Mouse (Mus musculus) CH12.LX (cell line): Measurements from ENCODE around the gene Cfap298. TPM values are rescaled to one million over a fixed set of nuclear protein-coding genes. Genes with fewer than 3 reads are reported as not detected.
A peak's percentile ranks its signal among the peaks of the same experiment; 100 is the strongest.

Source experiments
- DNase-seq: peaks from one replicate; pipeline ENCODE4 v3.0.0-alpha.2; 2013; ENCODE audit errors: extremely low read depth
- H3K27ac ChIP-seq: 2 replicates; pipeline ENCODE4 v1.5.1; 2012; ENCODE audit warnings: low read depth, mild to moderate bottlenecking, control low read depth, moderate library complexity; ENCODE audit not compliant: insufficient read depth
- H3K27me3 ChIP-seq: replicated peaks from 2 replicates; pipeline ENCODE3; 2012; ENCODE audit warnings: inconsistent platforms
- H3K36me3 ChIP-seq, 2 experiments: replicated peaks in 1 of 2; 2 replicates each; pipeline versions ENCODE3 to v1.6.1; 2012; ENCODE audit warnings: inconsistent platforms in 1 of 2, low read length in 1 of 2, mild to moderate bottlenecking in 1 of 2, mixed read lengths in 1 of 2, moderate library complexity in 1 of 2; ENCODE audit not compliant: control insufficient read depth in 1 of 2, insufficient read depth in 1 of 2
- H3K4me1 ChIP-seq, 2 experiments: 2 replicates each; pipeline ENCODE4 v1.6.1; 2012; ENCODE audit warnings: inconsistent platforms in 1 of 2, moderate library complexity in 1 of 2; ENCODE audit not compliant: insufficient read depth in 2 of 2, control insufficient read depth in 1 of 2
- H3K4me2 ChIP-seq: 2 replicates; pipeline ENCODE4 v1.6.1; 2012; ENCODE audit warnings: low read depth, mild to moderate bottlenecking, control low read depth; ENCODE audit not compliant: poor library complexity, insufficient read depth, severe bottlenecking
- H3K4me3 ChIP-seq, 3 experiments: fragments of 150-350 bp in 1 of 3; sonication (generic) in 1 of 3; replicated peaks in 1 of 3; 2 replicates each; pipeline versions ENCODE3 to v1.5.1; 2011 to 2012; ENCODE audit warnings: low read depth in 2 of 3, low read length in 2 of 3, mild to moderate bottlenecking in 2 of 3, moderate library complexity in 2 of 3, control low read depth in 1 of 3, improper control_type of control experiment in 1 of 3, inconsistent platforms in 1 of 3, mixed read lengths in 1 of 3; ENCODE audit not compliant: poor library complexity in 1 of 3
- H3K79me2 ChIP-seq: replicated peaks from 2 replicates; pipeline ENCODE4 v1.6.1; 2012; ENCODE audit warnings: mild to moderate bottlenecking, moderate library complexity; ENCODE audit not compliant: control insufficient read depth, poor library complexity, insufficient read depth, severe bottlenecking; ENCODE audit errors: extremely low read depth
- H3K9ac ChIP-seq: 2 replicates; pipeline ENCODE4 v1.6.1; 2012; ENCODE audit warnings: low read depth, mild to moderate bottlenecking, control low read depth, moderate library complexity; ENCODE audit not compliant: insufficient read depth
- H3K9me3 ChIP-seq: replicated peaks from 2 replicates; pipeline ENCODE3; 2012; ENCODE audit warnings: low read length, inconsistent platforms, mixed read lengths
- BHLHE40 ChIP-seq: IDR thresholded peaks from 2 replicates; pipeline ENCODE4 v1.6.1; 2011; ENCODE audit warnings: mild to moderate bottlenecking, low read depth, low read length, improper control_type of control experiment
- CTCF ChIP-seq, 2 experiments: IDR thresholded peaks in 1 of 2; conservative IDR thresholded peaks in 1 of 2; 2 replicates each; pipeline ENCODE4 v1.5.1; 2011 to 2012; ENCODE audit warnings: low read depth in 2 of 2, low read length in 2 of 2, improper control_type of control experiment in 1 of 2, inconsistent platforms in 1 of 2, mild to moderate bottlenecking in 1 of 2, moderate library complexity in 1 of 2
- E2F4 ChIP-seq: IDR thresholded peaks from 2 replicates; pipeline ENCODE4 v1.6.1; 2011; ENCODE audit warnings: low read depth, low read length, improper control_type of control experiment; ENCODE audit not compliant: insufficient replicate concordance
- EP300 ChIP-seq: IDR thresholded peaks from 2 replicates; pipeline ENCODE4 v1.6.1; 2011; ENCODE audit warnings: low read length, improper control_type of control experiment
- ETS1 ChIP-seq: conservative IDR thresholded peaks from 2 replicates; pipeline ENCODE4 v1.6.1; 2012; ENCODE audit warnings: low read depth, mild to moderate bottlenecking, inconsistent platforms, low read length, improper control_type of control experiment, moderate library complexity
- GABPA ChIP-seq: IDR thresholded peaks from 2 replicates; pipeline ENCODE4 v1.6.1; 2012; ENCODE audit warnings: low read depth, low read length, improper control_type of control experiment, inconsistent platforms; ENCODE audit not compliant: insufficient replicate concordance
- JUN ChIP-seq: IDR thresholded peaks from 2 replicates; pipeline ENCODE4 v1.6.1; 2011; ENCODE audit warnings: low read depth, mild to moderate bottlenecking, low read length, improper control_type of control experiment, moderate library complexity; ENCODE audit not compliant: insufficient read depth
- JUND ChIP-seq: conservative IDR thresholded peaks from 2 replicates; pipeline ENCODE4 v1.6.1; 2011; ENCODE audit warnings: low read depth, low read length, improper control_type of control experiment
- KAT2A ChIP-seq: IDR thresholded peaks from 2 replicates; pipeline ENCODE4 v1.6.1; 2012; ENCODE audit warnings: low read length, improper control_type of control experiment, inconsistent platforms; ENCODE audit not compliant: insufficient replicate concordance
- MEF2A ChIP-seq: IDR thresholded peaks from 2 replicates; pipeline ENCODE4 v1.6.1; 2014; ENCODE audit warnings: low read depth, mild to moderate bottlenecking, inconsistent platforms, low read length, improper control_type of control experiment, borderline replicate concordance
- MYC ChIP-seq: IDR thresholded peaks from 2 replicates; pipeline ENCODE4 v1.6.1; 2011; ENCODE audit warnings: low read depth, mild to moderate bottlenecking, improper control_type of control experiment, low read length
- NRF1 ChIP-seq: IDR thresholded peaks from 2 replicates; pipeline ENCODE4 v1.6.1; 2014; ENCODE audit warnings: low read depth, mild to moderate bottlenecking, inconsistent platforms, low read length, improper control_type of control experiment, moderate library complexity
- POLR2A ChIP-seq: IDR thresholded peaks from 2 replicates; pipeline ENCODE4 v1.6.1; 2011; ENCODE audit warnings: low read depth, mild to moderate bottlenecking, improper control_type of control experiment, low read length
- POLR2AphosphoS2 ChIP-seq: IDR thresholded peaks from 2 replicates; pipeline ENCODE4 v1.6.1; 2011; ENCODE audit warnings: low read depth, low read length, improper control_type of control experiment
- RAD21 ChIP-seq: IDR thresholded peaks from 2 replicates; pipeline ENCODE4 v1.6.1; 2011; ENCODE audit warnings: low read depth, mild to moderate bottlenecking, low read length, improper control_type of control experiment, moderate library complexity
- RCOR1 ChIP-seq: conservative IDR thresholded peaks from 2 replicates; pipeline ENCODE4 v1.6.1; 2012; ENCODE audit warnings: low read depth, mild to moderate bottlenecking, inconsistent platforms, low read length, improper control_type of control experiment
- SIN3A ChIP-seq: IDR thresholded peaks from 2 replicates; pipeline ENCODE4 v1.6.1; 2012; ENCODE audit warnings: low read length, improper control_type of control experiment, inconsistent platforms
- TCF12 ChIP-seq: IDR thresholded peaks from 2 replicates; pipeline ENCODE4 v1.6.1; 2014; ENCODE audit warnings: low read depth, mild to moderate bottlenecking, inconsistent platforms, low read length, improper control_type of control experiment
- UBTF ChIP-seq: IDR thresholded peaks from 2 replicates; pipeline ENCODE4 v1.6.1; 2012; ENCODE audit warnings: low read depth, mild to moderate bottlenecking, inconsistent platforms, low read length, improper control_type of control experiment, moderate library complexity
- USF1 ChIP-seq: IDR thresholded peaks from 2 replicates; pipeline ENCODE4 v1.6.1; 2014; ENCODE audit warnings: low read depth, mild to moderate bottlenecking, inconsistent platforms, low read length, improper control_type of control experiment
- ZNF384 ChIP-seq: IDR thresholded peaks from 2 replicates; pipeline ENCODE4 v1.6.1; 2012; ENCODE audit warnings: low read depth, low read length, improper control_type of control experiment, inconsistent platforms
- dilution Hi-C: fragments of 300-500 bp; cut with MboI; formaldehyde crosslinking; loops from 2 replicates; pipeline ENCODE4 v1.14.3; 2020; ENCODE audit warnings: low sequenced_read_pairs; ENCODE audit not compliant: extremely low pct_unique_long_range_greater_than_20kb, extremely low pct_ligation_motif_present
- in situ Hi-C: fragments of 300-500 bp; cut with MboI; formaldehyde crosslinking; loops from 3 replicates; pipeline ENCODE4 v1.14.3; 2019; ENCODE audit warnings: low sequenced_read_pairs, low pct_ligation_motif_present, low pct_unique_long_range_greater_than_20kb, mixed read lengths
- polyA plus RNA-seq: library from polyadenylated mRNA; unstranded; fragments of >175 nt; gene quantifications from 2 replicates; pipeline ENCODE4 v1.2.1, GENCODE M21; 2012; ENCODE audit warnings: low read depth; ENCODE audit not compliant: insufficient read length
- total RNA-seq, 2 experiments: library from RNA; depleted of rRNA; stranded (reverse); fragments of 300-350 nt in 1 of 2; fragments of >200 nt in 1 of 2; gene quantifications; 2 replicates each; pipeline ENCODE4 v1.2.3; 2012 to 2014

Gene Cfap298
- total and polyA plus RNA-seq, 3 experiments: 41.8 to 127 (median 67.0) TPM

DNA sequence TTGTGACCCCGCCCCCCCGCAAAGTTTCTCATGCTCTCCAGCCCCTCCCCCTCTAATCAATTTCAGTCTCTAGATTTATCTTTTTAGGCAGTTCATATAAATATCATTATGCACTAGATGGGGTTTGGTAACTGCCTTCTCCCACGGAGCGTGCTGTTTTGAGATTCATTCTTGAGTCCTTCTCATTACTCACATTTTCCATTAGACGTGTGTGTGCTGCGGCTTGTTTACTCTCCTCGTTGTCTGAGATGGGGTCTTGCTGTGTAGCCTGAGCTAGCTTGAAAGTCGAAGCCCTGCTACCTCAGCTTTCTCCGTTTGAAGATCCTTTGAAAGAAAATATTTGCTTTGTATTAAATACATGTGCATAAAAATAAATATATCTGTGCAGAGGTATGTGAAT, 41.1 kb downstream of the Cfap298 start:
- peaks cover 4 to 12% of the 10 kb centered on the region in 2 experiments for H3K4me1 ChIP-seq
- H3K4me2 ChIP-seq: peak overlapping the region; percentile 26; the same call in 1 of the 2 replicates
- DNase-seq: peak; percentile 48
- H3K4me3 ChIP-seq: no peak overlapping the region
- H3K27ac ChIP-seq: no peak overlapping the region
- no peaks in the 10 kb centered on the region for H3K79me2 ChIP-seq
- in situ Hi-C loops (no loop called here), dilution Hi-C loops (no loop called here)
- no peaks in the 10 kb centered on the region for H3K36me3 ChIP-seq
- no peak overlapping the region for H3K9ac ChIP-seq
- no peak for TF ChIP-seq ZNF384
- no peak for TF ChIP-seq POLR2A
- TF ChIP-seq NRF1: no peak
- TF ChIP-seq JUND: peak; percentile 99
- peak; percentile 70 for TF ChIP-seq EP300
- 0 out of 2 replicates have a peak, but pooled peaks have one; percentile 25 for TF ChIP-seq ETS1
- TF ChIP-seq E2F4: no peak
- TF ChIP-seq MEF2A: no peak
- TF ChIP-seq BHLHE40: peak; percentile 78
- TF ChIP-seq JUN: peak; percentile 98
- peak; percentile 62 for TF ChIP-seq MYC
- TF ChIP-seq USF1: no peak
- H3K27me3 ChIP-seq: peaks cover 75% of the 10 kb centered on the region
- H3K9me3 ChIP-seq: peaks cover 2% of the 10 kb centered on the region

DNA sequence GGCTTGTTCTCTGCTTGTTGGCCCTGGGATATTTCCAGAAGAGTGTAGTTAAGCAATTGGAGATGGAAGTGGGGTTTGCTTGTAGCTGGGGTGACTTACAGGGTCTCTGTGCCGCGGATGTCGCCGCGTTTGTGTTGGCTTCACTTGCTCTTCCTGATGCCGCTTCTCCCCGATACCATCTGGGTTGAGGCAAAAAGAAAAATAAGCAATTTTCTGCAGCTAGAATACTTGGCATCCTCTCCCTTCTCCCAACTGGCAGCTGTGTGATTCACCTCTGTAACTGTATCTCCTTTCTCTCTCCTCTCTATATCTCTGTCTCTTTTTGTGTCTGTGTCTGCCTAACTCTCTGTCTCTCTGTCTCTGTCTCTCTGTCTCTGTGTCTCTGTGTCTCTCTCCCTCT, 41.9 kb downstream of the Cfap298 start:
- Histone ChIP-seq H3K4me3 (no peak overlapping the region), H3K4me2 (no peak overlapping the region; the same call in 1 of the 2 replicates), H3K4me1 (peaks cover 4 to 12% of the 10 kb centered on the region in 2 experiments), H3K27me3 (peaks cover 71% of the 10 kb centered on the region), H3K9ac (no peak overlapping the region), H3K36me3 (no peaks in the 10 kb centered on the region), H3K27ac (no peak overlapping the region), H3K79me2 (no peaks in the 10 kb centered on the region), H3K9me3 (peaks cover 9% of the 10 kb centered on the region)
- dilution Hi-C loops: no loop called here
- in situ Hi-C loops: no loop called here
- DNase-seq: no peak
- no peak for TF ChIP-seq BHLHE40
- TF ChIP-seq CTCF (conservative IDR thresholded peaks at IDR 0.05 in 1 of 2, IDR thresholded peaks at IDR 0.05 in 1 of 2; ENCODE audit: low read depth in 2 of 2, low read length in 2 of 2): no peak
- TF ChIP-seq GABPA: no peak
- TF ChIP-seq KAT2A: no peak
- no peak for TF ChIP-seq POLR2AphosphoS2
- TF ChIP-seq POLR2A: no peak
- no peak for TF ChIP-seq UBTF
- TF ChIP-seq E2F4: no peak
- TF ChIP-seq TCF12: no peak
- no peak for TF ChIP-seq RCOR1
- TF ChIP-seq SIN3A: no peak
- TF ChIP-seq RAD21: no peak
